Mouse (Mus musculus) olfactory bulb, adult 2 months (tissue): ENCODE results near the gene Lrsam1. TPM values are rescaled to one million over a fixed set of nuclear protein-coding genes. Genes with fewer than 3 reads are reported as not detected.

ENCODE experiments used
- H3K27ac ChIP-seq: fragments of 200-500 bp; 2 replicates; pipeline ENCODE4 v1.5.1; 2012; ENCODE audit warnings: low read depth, low read length; ENCODE audit not compliant: insufficient read depth
- H3K4me1 ChIP-seq: fragments of 200-500 bp; 2 replicates; pipeline ENCODE4 v1.6.1; 2012; ENCODE audit warnings: low read length; ENCODE audit not compliant: control insufficient read depth, insufficient read depth
- H3K4me3 ChIP-seq: fragments of 200-500 bp; 2 replicates; pipeline ENCODE4 v1.5.1; 2012; ENCODE audit warnings: mild to moderate bottlenecking, low read depth, low read length, moderate library complexity; ENCODE audit not compliant: insufficient read depth
- CTCF ChIP-seq: fragments of 200-500 bp; IDR thresholded peaks from 2 replicates; pipeline ENCODE4 v1.5.1; 2012; ENCODE audit warnings: low read depth, mild to moderate bottlenecking, low read length, moderate library complexity; ENCODE audit not compliant: insufficient read depth
- POLR2A ChIP-seq: fragments of 200-500 bp; IDR thresholded peaks from 2 replicates; pipeline ENCODE4 v1.6.1; 2012; ENCODE audit warnings: mild to moderate bottlenecking, low read depth, low read length, moderate library complexity; ENCODE audit not compliant: insufficient read depth
- WGBS: fragments of 180-500 bp; shearing (Covaris S2); methylation state at CpG from one replicate; pipeline ENCODE4 v1.1.7; 2018; 5-methylcytosine and 5-hydroxymethylcytosine counted together
- polyA plus RNA-seq: library from polyadenylated mRNA; stranded (reverse); fragments of >200 nt; gene quantifications from 2 replicates; pipeline ENCODE4 v1.2.4, GENCODE M21; 2012; ENCODE audit warnings: low replicate concordance; ENCODE audit not compliant: missing spikeins, insufficient read depth, insufficient read length

Gene Lrsam1
- polyA plus RNA-seq, 1 experiment = not detected

- WGBS = 25% methylated on average over 9 of the region's 9 CpGs
- peaks cover 14% of the 10 kb centered on the region for H3K4me1 ChIP-seq
These were observed 9.8 kb upstream of the Lrsam1 start for GRCm38 (mm10) chr2:32971235-32971634.

GRCm38 (mm10) chr2:32969326-32969725, 7.9 kb upstream of the Lrsam1 start:
- Histone ChIP-seq H3K27ac (no peak overlapping the region), H3K4me1 (peaks cover 14% of the 10 kb centered on the region), H3K4me3 (no peak overlapping the region)
- 68% methylated on average over 8 of the region's 8 CpGs for WGBS
- no peak for TF ChIP-seq CTCF
- TF ChIP-seq POLR2A = no peak

More at GRCm38 (mm10) chr2:32971235-32971634, 9.8 kb upstream of the Lrsam1 start:
- TF ChIP-seq CTCF (no peak), POLR2A (no peak)
- Histone ChIP-seq H3K27ac (no peak overlapping the region), H3K4me3 (no peak overlapping the region)

DNA sequence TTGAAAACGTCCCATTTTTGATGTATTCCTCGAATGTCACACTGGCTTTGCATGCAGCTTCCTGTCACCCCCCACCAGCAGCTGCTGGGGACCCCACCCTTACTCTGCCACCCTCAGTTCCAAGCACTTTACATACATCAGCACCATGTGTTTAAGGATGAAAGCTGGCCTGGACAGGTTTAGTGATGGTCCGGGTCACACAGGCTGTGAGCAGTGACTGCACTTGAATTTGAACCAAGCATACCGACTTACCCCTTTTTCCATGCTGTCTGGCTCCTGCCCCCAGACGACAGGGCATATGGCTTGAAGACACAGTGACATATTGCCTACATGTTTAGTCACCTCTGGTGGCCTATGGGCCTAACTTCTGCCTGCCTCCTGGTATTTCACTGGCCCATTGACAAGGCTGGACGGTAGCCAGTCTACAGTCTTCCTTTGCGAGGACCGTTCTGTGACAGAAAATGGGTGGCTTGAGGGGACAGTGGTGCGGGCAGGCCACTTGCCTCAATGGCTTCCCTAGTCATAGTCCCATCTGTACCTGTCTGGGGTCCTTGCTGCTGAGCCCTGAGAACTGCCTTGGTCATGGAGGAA, 6.7 kb upstream of the Lrsam1 start:
- 76% methylated on average over 9 of the region's 9 CpGs for WGBS
- peaks cover 16% of the 10 kb centered on the region for H3K4me1 ChIP-seq
- H3K4me3 ChIP-seq = no peak overlapping the region
- TF ChIP-seq POLR2A = no peak
- H3K27ac ChIP-seq = no peak overlapping the region

GRCm38 (mm10) chr2:32966689-32967631, 5.5 kb upstream of the Lrsam1 start:
- Histone ChIP-seq H3K4me3 (peak overlapping the region; percentile 75), H3K4me1 (peaks cover 27% of the 10 kb centered on the region), H3K27ac (peak overlapping the region; percentile 92)
- under 1% methylated on average over 55 of the region's 55 CpGs for WGBS
- TF ChIP-seq CTCF (peak; percentile 33; the same call in 1 of the 2 replicates), POLR2A (peak; percentile 81; the same call in 1 of the 2 replicates)

DNA sequence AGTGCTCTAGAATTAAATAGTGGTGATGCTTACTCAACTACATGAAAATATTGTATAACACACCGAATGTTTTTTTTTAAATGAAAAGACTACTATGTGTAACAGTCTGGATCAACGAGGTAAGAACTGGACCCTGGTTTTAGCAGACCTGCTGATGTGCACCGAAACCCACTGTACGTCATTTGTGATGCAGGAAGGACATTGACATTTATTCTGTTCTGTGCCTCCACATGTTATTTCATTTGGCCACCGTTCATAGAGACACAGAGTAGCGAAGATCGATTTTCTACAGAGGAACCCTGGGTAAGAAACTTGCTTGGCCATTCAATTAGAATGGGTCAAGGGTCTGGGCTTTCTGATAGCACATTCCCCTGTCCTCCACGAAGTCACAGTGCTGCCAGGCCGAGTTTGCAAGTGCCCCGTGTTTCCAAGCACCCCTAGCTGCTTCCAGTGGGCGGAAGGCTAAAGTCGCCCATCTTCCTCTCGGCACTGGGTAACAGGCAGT, 4.8 kb upstream of the Lrsam1 start:
- TF ChIP-seq POLR2A = no peak
- no peak for TF ChIP-seq CTCF
- peaks cover 28% of the 10 kb centered on the region for H3K4me1 ChIP-seq
- peak overlapping the region; percentile 75 for H3K4me3 ChIP-seq
- H3K27ac ChIP-seq = peak overlapping the region; percentile 92
- WGBS = 13% methylated on average over 13 of the region's 13 CpGs

DNA sequence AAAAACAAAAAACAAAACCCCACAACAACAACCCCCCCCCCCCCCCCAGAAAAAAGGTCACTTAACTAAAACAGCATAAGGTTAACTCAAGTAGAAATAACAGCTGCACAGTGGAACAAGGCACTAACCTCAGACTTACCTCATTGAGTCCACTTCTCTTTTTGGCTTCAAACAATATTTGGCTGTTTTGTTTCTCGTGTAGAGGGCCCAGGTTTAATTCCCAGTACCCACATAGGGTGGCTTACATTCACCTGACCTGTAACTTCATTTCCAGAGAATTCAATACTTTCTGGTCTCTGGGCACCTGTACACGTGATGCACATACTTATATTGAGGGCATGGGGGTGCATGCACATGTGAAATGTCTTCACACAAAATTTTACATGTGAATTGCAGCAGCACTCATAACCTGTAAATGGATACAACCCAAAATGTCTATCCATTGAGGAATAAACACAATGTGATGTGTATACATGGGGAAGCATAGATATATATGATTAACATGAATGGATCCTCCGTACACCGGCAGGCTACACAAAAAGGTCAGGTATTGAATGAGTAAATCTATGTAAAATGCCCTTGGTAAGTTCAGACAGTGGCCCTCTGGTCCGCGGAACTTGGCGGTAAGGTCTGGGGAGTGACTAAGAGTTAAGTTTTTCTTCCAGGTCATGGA, 4.2 kb upstream of the Lrsam1 start:
- H3K4me3 ChIP-seq = no peak overlapping the region
- WGBS = 26% methylated on average over 7 of the region's 7 CpGs
- H3K27ac ChIP-seq = no peak overlapping the region
- TF ChIP-seq POLR2A = no peak
- no peak for TF ChIP-seq CTCF
- peaks cover 30% of the 10 kb centered on the region for H3K4me1 ChIP-seq

DNA sequence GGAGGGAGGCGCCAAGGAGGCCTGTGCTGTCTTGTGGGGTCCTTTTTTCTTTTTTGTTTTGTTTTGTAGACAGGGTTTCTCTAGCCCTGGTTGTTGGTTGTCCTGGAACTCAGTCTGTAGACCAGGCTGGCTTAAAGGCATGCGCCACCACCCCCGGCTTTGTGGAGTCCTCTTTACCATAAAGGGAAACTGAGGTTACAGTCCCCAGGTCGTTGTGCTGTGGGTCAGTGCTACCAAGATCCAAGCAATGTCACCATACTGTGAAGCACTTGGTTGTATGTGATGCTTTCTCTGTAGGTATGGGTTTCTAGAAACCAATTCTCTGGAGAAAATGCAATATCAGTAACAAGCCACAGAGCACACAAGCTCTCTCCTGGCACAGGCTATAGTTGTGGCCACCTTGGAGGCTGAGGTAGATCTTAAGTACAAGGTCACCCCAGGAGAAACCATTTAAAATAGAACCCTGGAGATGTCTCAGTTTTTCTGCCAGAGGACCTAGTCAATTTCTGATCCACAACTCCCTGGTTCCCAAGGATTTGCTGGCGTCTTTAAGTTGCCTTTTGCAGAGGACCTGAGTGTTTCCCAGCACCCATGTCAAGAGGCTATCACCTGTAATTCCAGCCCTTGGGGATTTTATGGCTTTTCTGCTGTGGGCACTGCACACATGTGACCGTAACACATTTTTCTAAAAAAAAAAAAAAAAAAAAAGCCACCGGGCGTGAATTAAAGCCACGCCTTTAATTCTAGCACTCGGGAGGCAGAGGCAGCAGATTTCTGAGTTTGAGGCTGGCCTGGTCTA, 3.4 kb upstream of the Lrsam1 start:
- Histone ChIP-seq H3K4me3 (no peak overlapping the region), H3K27ac (no peak overlapping the region), H3K4me1 (peaks cover 32% of the 10 kb centered on the region)
- WGBS = 45% methylated on average over 10 of the region's 10 CpGs
- TF ChIP-seq POLR2A (no peak), CTCF (no peak)

DNA sequence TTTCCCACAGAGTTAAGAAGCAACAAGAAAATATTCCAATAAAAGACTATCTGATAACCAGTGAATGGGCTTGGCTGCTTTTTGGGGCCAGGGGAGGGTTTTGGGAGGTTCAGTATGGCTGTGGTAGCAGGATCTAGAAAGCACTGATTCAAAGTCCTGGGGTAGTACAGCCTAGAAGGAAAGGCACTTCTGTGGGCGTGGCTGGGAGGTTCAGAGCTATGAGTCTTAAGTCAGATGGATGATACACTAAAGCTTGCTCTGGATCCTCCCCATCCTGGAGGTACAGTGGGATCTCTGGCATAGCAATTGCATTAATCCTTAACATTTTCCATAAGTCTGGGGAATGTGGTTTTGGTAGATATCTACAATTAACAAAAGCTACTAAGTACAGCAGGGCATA, 2.6 kb upstream of the Lrsam1 start:
- TF ChIP-seq CTCF (no peak), POLR2A (no peak)
- WGBS = 85% methylated on average over 1 of the region's 1 CpGs
- H3K4me1 ChIP-seq = peaks cover 32% of the 10 kb centered on the region
- H3K4me3 ChIP-seq = no peak overlapping the region
- H3K27ac ChIP-seq = no peak overlapping the region
